Mouse (Mus musculus) urinary bladder, postnatal 36 days (tissue): ENCODE measurements around the gene Dnajb12.

Experiments used
- DNase-seq, 2 experiments: peaks; one replicate each; pipeline ENCODE4 v3.0.0; 2022; ENCODE audit warnings: low spot score in 2 of 2, mixed read lengths in 1 of 2

Dnajb12 gene

GRCm38 (mm10) chr10:59879255-59880028 lies at the start of gene Dnajb12:
Dnajb12 (plus strand) TSS chr10:59879556.
- peak; percentile 92 to 93 for DNase-seq

GRCm38 (mm10) chr10:59829886-59830285 lies 49.5 kb upstream of the Dnajb12 start:
- no peak for DNase-seq

GRCm38 (mm10) chr10:59831950-59832349 lies 47.4 kb upstream of the Dnajb12 start:
- no peak for DNase-seq

- DNase-seq = no peak
Observed at GRCm38 (mm10) chr10:59835301-59836155, 43.8 kb upstream of the Dnajb12 start.

- DNase-seq = peak; percentile 55 to 67
Observed at GRCm38 (mm10) chr10:59837490-59837889, 41.9 kb upstream of the Dnajb12 start.

GRCm38 (mm10) chr10:59841434-59841833 lies 37.9 kb upstream of the Dnajb12 start:
- no peak for DNase-seq

- no peak for DNase-seq
Observed at GRCm38 (mm10) chr10:59843125-59843524, 36.2 kb upstream of the Dnajb12 start.

GRCm38 (mm10) chr10:59844686-59845085 lies 34.7 kb upstream of the Dnajb12 start:
- no peak for DNase-seq

GRCm38 (mm10) chr10:59846416-59846815 lies 32.9 kb upstream of the Dnajb12 start:
- no peak for DNase-seq

- DNase-seq = no peak
Observed at GRCm38 (mm10) chr10:59848079-59848877, 31.1 kb upstream of the Dnajb12 start.

GRCm38 (mm10) chr10:59848953-59849352 lies 30.4 kb upstream of the Dnajb12 start:
- DNase-seq = no peak

- no peak for DNase-seq
Observed at GRCm38 (mm10) chr10:59849371-59849770, 30.0 kb upstream of the Dnajb12 start.

GRCm38 (mm10) chr10:59857157-59857556 lies 22.2 kb upstream of the Dnajb12 start:
- DNase-seq = no peak

- no peak for DNase-seq
Observed at GRCm38 (mm10) chr10:59860684-59861083, 18.7 kb upstream of the Dnajb12 start.

- DNase-seq = no peak
Observed at GRCm38 (mm10) chr10:59861201-59861600, 18.2 kb upstream of the Dnajb12 start.

- DNase-seq = no peak
Observed at GRCm38 (mm10) chr10:59862816-59863440, 16.4 kb upstream of the Dnajb12 start.

GRCm38 (mm10) chr10:59863620-59864019 lies 15.7 kb upstream of the Dnajb12 start:
- DNase-seq = no peak

GRCm38 (mm10) chr10:59864232-59864875 lies 15.0 kb upstream of the Dnajb12 start:
- DNase-seq = no peak

GRCm38 (mm10) chr10:59864884-59865726 lies 14.3 kb upstream of the Dnajb12 start:
- peak; percentile 78 to 87 for DNase-seq

GRCm38 (mm10) chr10:59868266-59868665 lies 11.1 kb upstream of the Dnajb12 start:
- no peak for DNase-seq
